Mouse (Mus musculus) lung, adult 2 months (tissue): ENCODE results near the gene Usp32.
A peak's percentile ranks its signal among the peaks of the same experiment; 100 is the strongest.

Experiments
- CTCF ChIP-seq: fragments of 200-500 bp; IDR thresholded peaks from 2 replicates; pipeline ENCODE4 v1.5.1; 2011; ENCODE audit warnings: mild to moderate bottlenecking, low read length, control low read depth; ENCODE audit not compliant: insufficient read depth
- POLR2A ChIP-seq: fragments of 200-500 bp; IDR thresholded peaks from 2 replicates; pipeline ENCODE4 v1.6.1; 2011; ENCODE audit warnings: low read depth, mild to moderate bottlenecking, control low read depth, low read length, borderline replicate concordance; ENCODE audit errors: extremely low read depth

GRCm38 (mm10) chr11:85182617-85183283 lies 42.8 kb upstream of the Usp32 start:
- no peak for TF ChIP-seq POLR2A
- TF ChIP-seq CTCF = peak; percentile 65
